Mouse (Mus musculus) neural tube, embryonic 12.5 days (tissue): Measurements from ENCODE around the gene Pard3b. TPM values are rescaled to one million over a fixed set of nuclear protein-coding genes. Genes with fewer than 3 reads are reported as not detected.

Experiments used
- ATAC-seq: fragments of 200-750 bp; cut with Nextera tagmentation; 2 replicates; pipeline ENCODE4 v1.8.0; 2017; ENCODE audit warnings: low read depth, mild to moderate bottlenecking, moderate TSS enrichment, moderate library complexity; ENCODE audit not compliant: low FRiP score
- H3K27ac ChIP-seq: fragments of 300-500 bp; sonication (generic); 2 replicates; pipeline ENCODE4 v1.5.1; 2016
- H3K27me3 ChIP-seq: fragments of 300-500 bp; sonication (generic); replicated peaks from 2 replicates; pipeline ENCODE4 v1.6.1; 2016; ENCODE audit warnings: mild to moderate bottlenecking
- H3K36me3 ChIP-seq: fragments of 300-500 bp; sonication (generic); 2 replicates; pipeline ENCODE4 v1.6.1; 2016; ENCODE audit warnings: mild to moderate bottlenecking
- H3K4me1 ChIP-seq: fragments of 300-500 bp; sonication (generic); 2 replicates; pipeline ENCODE4 v1.6.1; 2016
- H3K4me2 ChIP-seq: fragments of 300-500 bp; sonication (generic); replicated peaks from 2 replicates; pipeline ENCODE4 v1.6.1; 2016; ENCODE audit warnings: mild to moderate bottlenecking
- H3K4me3 ChIP-seq: fragments of 300-500 bp; sonication (generic); 2 replicates; pipeline ENCODE4 v1.5.1; 2016
- H3K9ac ChIP-seq: fragments of 300-500 bp; sonication (generic); 2 replicates; pipeline ENCODE4 v1.6.1; 2016; ENCODE audit warnings: mild to moderate bottlenecking
- H3K9me3 ChIP-seq: fragments of 300-500 bp; sonication (generic); 2 replicates; pipeline ENCODE4 v1.6.1; 2016; ENCODE audit warnings: mild to moderate bottlenecking
- WGBS: fragments of 180-500 bp; shearing (Covaris S2); methylation state at CpG from one replicate; pipeline ENCODE4 v1.1.7; 2016; 5-methylcytosine and 5-hydroxymethylcytosine counted together
- polyA plus RNA-seq: library from polyadenylated mRNA; unstranded; fragments of >200 nt; fragmentation: Nextera tagmentation; extraction: Ambion mirVana; gene quantifications from 2 replicates; pipeline ENCODE4 v1.2.1, GENCODE M21; 2016

Gene Pard3b
- polyA plus RNA-seq, 1 experiment from 2014 or later: 19.1 TPM

DNA sequence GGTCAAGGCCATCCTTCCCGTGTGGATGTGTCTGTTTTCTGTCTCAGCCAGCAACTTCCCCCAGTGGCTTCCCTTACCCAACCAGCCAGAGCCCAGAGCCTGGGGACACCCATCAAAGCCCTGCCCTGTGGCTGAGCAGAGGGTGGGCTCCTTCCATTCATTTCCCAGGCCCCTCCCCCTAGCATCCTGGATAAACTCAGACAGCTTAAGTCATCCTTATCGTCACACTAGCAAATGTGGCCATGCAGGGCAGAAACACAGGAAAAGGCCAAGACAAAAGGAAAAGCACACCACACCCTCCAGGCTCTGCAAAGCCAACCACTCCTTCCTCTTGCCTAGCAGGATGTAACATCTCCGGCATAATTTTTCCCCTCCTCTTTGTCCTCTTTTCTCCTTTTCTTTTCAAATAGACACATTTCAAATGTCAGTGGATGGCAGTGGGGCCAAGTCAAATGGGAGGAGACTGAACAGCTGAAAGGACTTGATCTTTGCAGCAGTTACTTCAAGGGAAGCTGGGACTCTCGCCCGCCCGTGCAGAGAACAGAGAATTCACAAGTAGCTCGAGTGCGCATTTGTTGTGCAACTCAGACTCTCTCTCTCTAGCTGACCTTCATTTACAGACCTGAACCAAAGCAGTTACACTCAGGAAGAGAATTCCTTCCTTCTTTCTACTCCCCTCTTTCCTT, 1026.5 kb downstream of the Pard3b start:
- H3K9me3 ChIP-seq: peaks cover 3% of the 10 kb centered on the region; the same call in 1 of the 2 replicates
- no peak for ATAC-seq
- H3K4me2 ChIP-seq: no peak overlapping the region
- 54% methylated on average over 8 of the region's 8 CpGs for WGBS
- no peak overlapping the region for H3K9ac ChIP-seq
- H3K27me3 ChIP-seq: no peaks in the 10 kb centered on the region
- no peak overlapping the region for H3K4me3 ChIP-seq
- H3K4me1 ChIP-seq: peaks cover 3% of the 10 kb centered on the region; the same call in 1 of the 2 replicates
- H3K27ac ChIP-seq: no peak overlapping the region
- no peaks in the 10 kb centered on the region for H3K36me3 ChIP-seq

DNA sequence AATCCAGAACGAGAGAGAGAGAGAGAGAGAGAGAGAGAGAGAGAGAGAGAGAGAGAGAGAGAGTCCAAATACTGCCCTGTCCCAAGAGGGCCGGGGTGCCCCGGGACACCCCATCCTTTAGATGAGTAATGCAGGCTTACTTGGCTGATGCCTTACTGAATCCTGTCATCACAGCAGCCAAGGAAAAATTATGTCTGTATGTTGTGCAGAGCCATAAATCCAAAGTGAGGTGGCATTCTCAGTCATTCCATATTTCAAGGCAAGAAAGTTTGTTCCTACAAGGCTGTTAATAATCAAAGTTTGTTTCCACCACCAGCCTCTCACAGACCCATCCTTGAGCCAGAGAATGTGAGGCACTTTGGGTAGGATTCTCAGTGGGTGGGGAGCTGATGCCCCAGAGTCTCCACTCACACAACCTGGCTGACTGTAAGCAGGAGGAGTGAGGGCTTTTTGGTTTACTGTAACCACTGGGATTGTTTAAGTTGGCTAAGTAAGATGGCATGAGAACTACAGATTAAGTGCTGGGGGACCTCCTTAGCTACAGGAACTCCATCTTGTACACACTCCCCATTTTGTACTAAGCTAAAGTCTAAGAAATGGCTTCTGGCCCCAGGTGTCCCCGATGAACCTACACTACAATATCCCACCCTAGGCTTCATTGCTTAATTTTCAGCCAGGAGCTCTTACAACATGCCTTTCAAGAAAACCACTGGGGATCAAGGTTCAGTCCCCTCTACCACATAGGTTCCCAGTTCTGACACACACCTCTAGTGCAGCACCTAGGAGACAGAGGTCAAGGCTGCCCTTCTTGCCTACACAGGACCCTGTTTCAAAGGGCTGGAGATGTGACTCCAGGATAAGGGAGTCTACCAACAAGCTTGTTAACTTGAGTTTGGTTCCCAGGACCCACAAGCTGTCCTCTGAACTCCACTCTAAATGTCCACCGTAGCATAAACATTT, 1027.4 kb downstream of the Pard3b start:
- no peak for ATAC-seq
- 89% methylated on average over 5 of the region's 5 CpGs for WGBS
- H3K27me3 ChIP-seq: no peaks in the 10 kb centered on the region
- H3K4me1 ChIP-seq: peaks cover 3% of the 10 kb centered on the region; the same call in 1 of the 2 replicates
- H3K27ac ChIP-seq: no peak overlapping the region
- no peak overlapping the region for H3K4me2 ChIP-seq
- H3K4me3 ChIP-seq: no peak overlapping the region
- peaks cover 3% of the 10 kb centered on the region; the same call in 1 of the 2 replicates for H3K9me3 ChIP-seq
- no peaks in the 10 kb centered on the region for H3K36me3 ChIP-seq
- H3K9ac ChIP-seq: no peak overlapping the region

DNA sequence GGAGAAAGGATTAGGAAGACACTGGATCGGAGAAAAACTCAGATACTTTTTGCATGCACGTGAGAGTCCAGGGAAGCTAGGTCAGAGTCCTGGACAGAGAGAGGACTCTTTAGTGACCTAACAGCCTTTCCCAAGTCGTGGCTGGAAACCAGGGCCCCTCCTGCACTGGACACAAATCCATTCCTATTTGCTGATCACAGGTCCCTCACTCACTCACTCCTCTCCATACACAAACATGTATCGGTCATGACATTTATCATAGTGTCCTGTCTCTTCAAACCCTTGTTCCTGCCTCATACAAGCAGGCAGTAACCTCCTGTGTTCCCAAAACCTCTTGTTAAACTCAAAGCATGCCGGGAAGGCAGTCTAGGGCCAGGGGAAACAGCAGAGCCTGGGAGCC, 1028.2 kb downstream of the Pard3b start:
- ATAC-seq: no peak
- no peak overlapping the region for H3K27ac ChIP-seq
- no peak overlapping the region for H3K4me3 ChIP-seq
- no peaks in the 10 kb centered on the region for H3K36me3 ChIP-seq
- H3K9ac ChIP-seq: no peak overlapping the region
- no peak overlapping the region for H3K4me2 ChIP-seq
- no peaks in the 10 kb centered on the region for H3K27me3 ChIP-seq
- 81% methylated on average over 5 of the region's 5 CpGs for WGBS
- H3K9me3 ChIP-seq: peaks cover 3% of the 10 kb centered on the region; the same call in 1 of the 2 replicates
- H3K4me1 ChIP-seq: peaks cover 3% of the 10 kb centered on the region; the same call in 1 of the 2 replicates

DNA sequence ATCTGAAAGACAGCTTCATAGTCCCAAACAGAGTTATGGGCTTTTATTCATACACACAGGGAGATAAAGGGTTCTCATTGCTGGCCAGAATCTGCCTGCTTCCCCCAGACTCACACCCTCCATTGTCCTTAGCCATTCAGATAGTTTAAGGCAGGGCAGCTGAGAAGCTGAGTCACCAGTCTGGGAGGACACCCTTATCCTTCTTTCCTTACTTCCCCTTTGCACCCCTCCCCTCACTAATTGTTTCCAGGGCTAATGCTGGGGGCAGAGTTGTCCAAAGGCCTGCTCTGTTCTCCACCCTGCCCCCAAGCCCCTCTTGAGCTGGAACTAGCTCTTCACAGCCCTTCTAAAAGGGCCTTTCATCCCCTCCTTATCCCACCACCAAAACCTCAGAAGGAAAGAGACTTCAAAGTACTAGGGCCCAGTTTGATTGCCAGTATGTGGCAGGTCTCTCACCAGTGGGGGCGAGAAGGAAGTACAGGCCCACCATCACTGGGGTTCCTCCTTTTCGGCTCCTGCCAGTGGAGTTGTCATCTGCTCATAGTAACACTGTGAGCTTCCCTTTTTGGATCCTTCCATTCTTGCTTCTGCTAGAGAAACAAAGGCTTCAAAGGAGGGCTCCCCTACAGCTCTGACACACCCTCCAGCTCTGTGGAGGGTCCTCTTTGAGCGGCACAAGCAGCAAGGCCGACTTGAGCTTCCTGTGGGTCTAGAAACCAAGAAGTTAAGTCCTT, 1040.2 kb downstream of the Pard3b start:
- ATAC-seq: no peak
- H3K9ac ChIP-seq: no peak overlapping the region
- no peak overlapping the region for H3K4me3 ChIP-seq
- no peaks in the 10 kb centered on the region for H3K36me3 ChIP-seq
- H3K27me3 ChIP-seq: no peaks in the 10 kb centered on the region
- no peak overlapping the region for H3K27ac ChIP-seq
- peaks cover 12% of the 10 kb centered on the region for H3K4me1 ChIP-seq
- H3K9me3 ChIP-seq: no peaks in the 10 kb centered on the region
- H3K4me2 ChIP-seq: no peak overlapping the region
- 31% methylated on average over 4 of the region's 4 CpGs for WGBS

DNA sequence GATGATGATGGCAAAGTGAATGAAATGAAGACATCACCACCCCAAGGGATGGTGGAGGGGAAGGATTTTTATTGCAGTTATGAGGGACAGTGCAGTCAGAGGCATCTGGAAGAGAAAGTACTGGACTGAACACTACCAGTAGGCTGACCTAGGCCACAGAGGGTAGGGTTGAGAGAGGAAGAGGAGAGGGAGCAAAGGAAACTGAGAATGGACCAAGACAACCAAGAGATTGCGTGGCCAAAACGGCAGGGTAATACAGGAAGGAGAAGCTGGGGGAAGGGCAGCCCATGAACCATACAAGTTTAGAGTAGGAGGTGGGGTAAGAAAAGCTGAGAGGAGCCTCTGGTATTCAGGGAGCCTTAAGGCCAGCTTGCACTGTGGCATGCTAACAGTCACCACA, 1040.8 kb downstream of the Pard3b start:
- H3K27me3 ChIP-seq: no peaks in the 10 kb centered on the region
- no peak for ATAC-seq
- H3K4me2 ChIP-seq: no peak overlapping the region
- no peak overlapping the region for H3K4me3 ChIP-seq
- no peak overlapping the region for H3K27ac ChIP-seq
- no peak overlapping the region for H3K9ac ChIP-seq
- H3K4me1 ChIP-seq: peaks cover 12% of the 10 kb centered on the region
- H3K36me3 ChIP-seq: no peaks in the 10 kb centered on the region
- no peaks in the 10 kb centered on the region for H3K9me3 ChIP-seq
- WGBS: 97% methylated on average over 2 of the region's 2 CpGs

DNA sequence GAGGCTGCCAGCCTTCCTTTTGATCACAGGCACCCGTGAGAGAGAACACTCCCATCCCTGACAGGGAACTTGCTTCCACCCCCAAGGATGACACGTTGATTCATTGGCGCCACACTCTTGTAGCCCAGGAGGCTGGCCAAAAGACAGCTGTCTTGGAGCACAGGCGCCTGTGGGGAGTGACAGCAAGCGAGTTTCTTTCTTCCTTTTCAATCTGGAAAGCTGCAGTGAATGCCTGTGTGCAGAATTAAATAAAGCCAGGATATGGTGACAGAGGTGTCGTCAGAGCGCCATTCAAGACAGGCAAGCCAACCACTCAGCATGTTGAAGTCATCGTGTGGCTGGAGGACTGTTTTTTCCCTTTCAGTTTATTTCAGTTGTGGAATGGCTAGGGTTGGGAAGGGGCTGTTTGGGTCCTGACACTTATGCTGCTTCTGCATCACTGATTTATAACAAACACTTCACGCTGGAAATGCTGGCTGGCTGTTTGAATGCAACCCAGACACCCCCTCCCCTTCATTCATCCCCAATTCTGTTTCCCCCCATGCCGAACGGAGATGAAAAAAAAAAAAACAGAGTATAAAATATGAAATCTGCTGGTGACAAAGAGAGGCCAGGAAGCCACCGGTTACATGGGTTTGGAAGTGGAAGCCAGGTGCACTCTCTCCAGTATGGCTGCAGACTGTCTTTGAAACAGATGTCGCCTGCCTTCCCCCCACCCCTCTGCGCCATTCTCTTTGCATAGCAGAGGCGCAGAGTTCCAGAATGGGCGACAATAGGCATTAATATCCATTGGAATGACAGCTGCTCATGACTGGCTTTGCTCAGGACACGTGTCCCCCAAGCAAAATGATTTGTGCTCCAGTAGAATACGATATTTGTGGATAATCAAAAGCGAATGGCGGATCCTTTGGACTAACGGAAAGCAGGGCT, 1044.1 kb downstream of the Pard3b start:
- peak overlapping the region; percentile 39 for H3K4me2 ChIP-seq
- peaks cover 12% of the 10 kb centered on the region for H3K4me1 ChIP-seq
- 37% methylated on average over 21 of the region's 21 CpGs for WGBS
- H3K9ac ChIP-seq: no peak overlapping the region
- H3K4me3 ChIP-seq: no peak overlapping the region
- H3K9me3 ChIP-seq: no peaks in the 10 kb centered on the region
- no peaks in the 10 kb centered on the region for H3K36me3 ChIP-seq
- no peak overlapping the region; the same call in 1 of the 2 replicates for H3K27ac ChIP-seq
- ATAC-seq: peak; percentile 76
- H3K27me3 ChIP-seq: no peaks in the 10 kb centered on the region

DNA sequence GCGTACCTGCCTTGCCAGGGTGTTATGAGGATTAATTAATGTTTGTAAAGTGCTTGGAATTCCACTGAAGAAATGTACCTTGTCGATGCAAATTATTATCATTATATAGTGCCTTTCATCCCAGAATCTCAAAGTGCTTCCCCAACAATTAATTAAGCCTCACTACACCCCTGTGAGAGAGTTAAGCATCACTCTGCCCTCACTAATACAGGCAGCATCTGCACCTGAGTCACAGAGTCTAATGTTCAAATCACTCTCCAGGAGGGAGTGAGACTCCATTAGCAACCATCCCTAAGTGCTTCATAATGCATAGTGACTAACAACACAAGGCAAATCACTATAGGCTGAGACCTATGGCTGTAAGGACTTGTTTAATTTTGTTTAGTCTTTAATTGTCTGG, 1044.9 kb downstream of the Pard3b start:
- H3K9me3 ChIP-seq: no peaks in the 10 kb centered on the region
- H3K4me2 ChIP-seq: peak overlapping the region; percentile 39; the same call in 1 of the 2 replicates
- H3K27ac ChIP-seq: no peak overlapping the region
- WGBS: 85% methylated on average over 2 of the region's 2 CpGs
- H3K4me1 ChIP-seq: peaks cover 12% of the 10 kb centered on the region
- no peak overlapping the region for H3K4me3 ChIP-seq
- H3K9ac ChIP-seq: no peak overlapping the region
- H3K27me3 ChIP-seq: no peaks in the 10 kb centered on the region
- ATAC-seq: no peak
- H3K36me3 ChIP-seq: no peaks in the 10 kb centered on the region

DNA sequence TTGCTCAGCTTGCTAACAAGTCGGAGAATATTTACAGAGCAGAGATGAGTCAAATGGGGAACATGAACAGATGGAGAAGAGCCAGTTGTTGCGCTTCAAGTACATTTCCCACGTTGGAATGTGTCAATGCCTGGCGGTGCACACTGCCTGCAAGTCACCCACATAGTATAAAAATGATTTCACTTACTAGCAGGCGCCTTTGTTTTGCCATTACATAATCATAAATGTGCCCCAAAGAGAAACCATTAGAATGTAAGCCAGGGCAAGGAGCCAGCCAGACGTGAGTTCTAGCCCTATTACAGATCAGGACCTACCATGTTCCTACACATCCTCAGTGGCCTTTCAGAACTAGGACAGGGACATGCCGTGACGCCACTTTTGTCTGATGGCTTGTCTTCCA, 1048.9 kb downstream of the Pard3b start:
- Histone ChIP-seq H3K4me3 (no peak overlapping the region), H3K27me3 (no peaks in the 10 kb centered on the region), H3K4me2 (no peak overlapping the region), H3K9me3 (no peaks in the 10 kb centered on the region), H3K27ac (no peak overlapping the region), H3K4me1 (peaks cover 7% of the 10 kb centered on the region), H3K36me3 (no peaks in the 10 kb centered on the region), H3K9ac (no peak overlapping the region)
- no peak for ATAC-seq
- WGBS: 87% methylated on average over 8 of the region's 8 CpGs

DNA sequence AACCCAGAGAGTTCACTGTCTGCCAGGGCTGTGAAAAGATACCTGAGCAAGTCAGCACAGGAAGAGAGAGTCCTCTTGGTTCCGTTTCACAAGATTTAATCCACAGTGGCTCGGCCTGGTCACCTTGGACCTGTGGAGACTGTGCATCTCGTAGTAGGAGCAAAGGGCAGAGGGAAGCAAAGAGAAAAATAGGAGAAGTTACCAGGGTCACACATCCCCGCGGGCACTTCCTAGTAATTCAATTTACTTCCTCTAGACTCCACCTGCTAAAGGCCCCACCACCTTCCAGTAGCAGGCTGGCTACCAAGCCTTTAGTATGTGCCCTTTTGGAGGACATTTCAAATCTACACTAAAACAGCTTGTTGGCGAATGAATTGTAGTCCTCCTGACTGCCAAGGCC, 1052.6 kb downstream of the Pard3b start:
- no peaks in the 10 kb centered on the region for H3K36me3 ChIP-seq
- no peaks in the 10 kb centered on the region for H3K9me3 ChIP-seq
- WGBS: 88% methylated on average over 6 of the region's 6 CpGs
- H3K4me2 ChIP-seq: no peak overlapping the region
- H3K27ac ChIP-seq: no peak overlapping the region
- H3K4me3 ChIP-seq: no peak overlapping the region
- no peak for ATAC-seq
- no peaks in the 10 kb centered on the region for H3K4me1 ChIP-seq
- no peaks in the 10 kb centered on the region for H3K27me3 ChIP-seq
- no peak overlapping the region for H3K9ac ChIP-seq
